ENCODE assay signal across 13 mouse cellular contexts in genomic region chr5:124208030-124208429, GRCm38 (mm10). TPM values are rescaled to one million over a fixed set of nuclear protein-coding genes. Genes with fewer than 3 reads are reported as not detected.
DNase-seq lines count a peak whose midpoint lies in the region; ATAC-seq and TF ChIP-seq lines count a peak whose summit lies in the region.
"Had no signal": no experiment of that assay in that cellular context is flagged by ENCODE, and none has a peak within 500 bp of the region (broad histone marks: within the 10 kb centered on the region; RNA-seq: fewer than 3 reads in every experiment).

No protein-coding gene starts in this region.

- no peak overlapping the region for H3K4me2 ChIP-seq in kidney, embryonic 15.5 days
- no peak overlapping the region for H3K4me2 ChIP-seq in kidney, embryonic 14.5 days (replicated peaks; ENCODE audit: low read depth, low read length)
- no peak overlapping the region for H3K4me2 ChIP-seq in midbrain, embryonic 11.5 days
- no peak overlapping the region for H3K4me2 ChIP-seq in stomach, postnatal 0 days (replicated peaks; ENCODE audit: low read depth)
- H3K4me2 ChIP-seq: lung, embryonic 14.5 days; midbrain, embryonic 13.5 days; neural tube, embryonic 12.5 days had no signal

- no peak for TF ChIP-seq CTCF in gastrocnemius, adult 2 months (IDR thresholded peaks at IDR 0.05)
- no peak for TF ChIP-seq CTCF in stomach, postnatal 0 days (IDR thresholded peaks at IDR 0.05; ENCODE audit: low read depth)

- H3K9me3 ChIP-seq in kidney, embryonic 15.5 days (replicated peaks): no peaks in the 10 kb centered on the region
- no peaks in the 10 kb centered on the region for H3K9me3 ChIP-seq in kidney, embryonic 14.5 days (ENCODE audit: control insufficient read depth, low read length)
- no peaks in the 10 kb centered on the region for H3K9me3 ChIP-seq in midbrain, embryonic 10.5 days (replicated peaks)
- no peaks in the 10 kb centered on the region for H3K9me3 ChIP-seq in midbrain, embryonic 11.5 days (ENCODE audit: control insufficient read depth, low read length)
- H3K9me3 ChIP-seq in stomach, postnatal 0 days (ENCODE audit: control insufficient read depth, low read length): no peaks in the 10 kb centered on the region
- H3K9me3 ChIP-seq: midbrain, embryonic 13.5 days; neural tube, embryonic 12.5 days had no signal

- peak overlapping the region; percentile 92 for H3K27ac ChIP-seq in gastrocnemius, adult 2 months
- H3K27ac ChIP-seq in kidney, embryonic 15.5 days: 0 out of 2 replicates have a peak overlapping the region, but pooled peaks have one; percentile 32
- no peak overlapping the region for H3K27ac ChIP-seq in kidney, embryonic 14.5 days (ENCODE audit: low read depth, low read length)
- peak overlapping the region; percentile 58; the same call in 1 of the 2 replicates for H3K27ac ChIP-seq in midbrain, embryonic 10.5 days (replicated peaks)
- no peak overlapping the region for H3K27ac ChIP-seq in midbrain, embryonic 11.5 days (ENCODE audit: low read depth, low read length)
- H3K27ac ChIP-seq in stomach, postnatal 0 days (replicated peaks): no peak overlapping the region
- H3K27ac ChIP-seq: midbrain, embryonic 13.5 days; neural tube, embryonic 12.5 days had no signal

- no peak overlapping the region for H3K4me3 ChIP-seq in gastrocnemius, adult 2 months
- H3K4me3 ChIP-seq in kidney, embryonic 15.5 days (replicated peaks): no peak overlapping the region
- no peak overlapping the region for H3K4me3 ChIP-seq in kidney, embryonic 14.5 days (ENCODE audit: low read length)
- no peak overlapping the region for H3K4me3 ChIP-seq in midbrain, embryonic 10.5 days
- no peak overlapping the region for H3K4me3 ChIP-seq in midbrain, embryonic 11.5 days (ENCODE audit: low read depth, low read length)
- no peak overlapping the region for H3K4me3 ChIP-seq in stomach, postnatal 0 days (ENCODE audit: low read depth, low read length)
- H3K4me3 ChIP-seq: midbrain, embryonic 13.5 days; neural tube, embryonic 12.5 days had no signal

- 0 out of 2 replicates have a peak, but pooled peaks cover under 1% of the 10 kb centered on the region for H3K36me3 ChIP-seq in kidney, embryonic 15.5 days
- no peaks in the 10 kb centered on the region for H3K36me3 ChIP-seq in kidney, embryonic 14.5 days (ENCODE audit: control insufficient read depth, insufficient read depth, low read length)
- H3K36me3 ChIP-seq in midbrain, embryonic 10.5 days: no peaks in the 10 kb centered on the region
- no peaks in the 10 kb centered on the region for H3K36me3 ChIP-seq in midbrain, embryonic 11.5 days (ENCODE audit: control insufficient read depth, insufficient read depth, low read length)
- H3K36me3 ChIP-seq in stomach, postnatal 0 days (ENCODE audit: control insufficient read depth, insufficient read depth, low read length): no peaks in the 10 kb centered on the region
- H3K36me3 ChIP-seq: midbrain, embryonic 13.5 days; neural tube, embryonic 12.5 days had no signal

- intact Hi-C loops in gastrocnemius, adult 2 months (cut with DNase I): loop anchor here (5.0 kb wide), 1 partner anchor 39 kb away; the partner anchor contains the start of gene Pitpnm2

- H3K9ac ChIP-seq in kidney, embryonic 15.5 days: no peak overlapping the region
- no peak overlapping the region for H3K9ac ChIP-seq in kidney, embryonic 14.5 days (ENCODE audit: low read depth, low read length)
- no peak overlapping the region for H3K9ac ChIP-seq in midbrain, embryonic 11.5 days (ENCODE audit: low read length)
- no peak overlapping the region for H3K9ac ChIP-seq in stomach, postnatal 0 days (ENCODE audit: low read length)
- H3K9ac ChIP-seq: lung, embryonic 14.5 days; midbrain, embryonic 13.5 days; neural tube, embryonic 12.5 days had no signal

- TF ChIP-seq EP300 in stomach, postnatal 0 days (optimal IDR thresholded peaks at IDR 0.05): no peak

- WGBS in kidney, embryonic 15.5 days: 60% methylated on average over 8 of the region's 8 CpGs
- 53% methylated on average over 8 of the region's 8 CpGs for WGBS in kidney, embryonic 14.5 days
- 87% methylated on average over 8 of the region's 8 CpGs for WGBS in midbrain, embryonic 10.5 days
- WGBS in midbrain, embryonic 11.5 days: 79% methylated on average over 8 of the region's 8 CpGs
- 62% methylated on average over 8 of the region's 8 CpGs for WGBS in stomach, postnatal 0 days

- peaks cover 63% of the 10 kb centered on the region for H3K4me1 ChIP-seq in kidney, embryonic 15.5 days
- H3K4me1 ChIP-seq in kidney, embryonic 14.5 days (ENCODE audit: control insufficient read depth, insufficient read depth, low read length): peaks cover 32% of the 10 kb centered on the region
- H3K4me1 ChIP-seq in midbrain, embryonic 10.5 days: peaks cover 58% of the 10 kb centered on the region
- H3K4me1 ChIP-seq in midbrain, embryonic 11.5 days (ENCODE audit: control insufficient read depth, insufficient read depth, low read length): peaks cover 6% of the 10 kb centered on the region; the same call in 1 of the 2 replicates
- H3K4me1 ChIP-seq in stomach, postnatal 0 days (replicated peaks; ENCODE audit: control insufficient read depth, insufficient read depth): peaks cover 13% of the 10 kb centered on the region

- no peak for ATAC-seq in kidney, embryonic 15.5 days (replicated peaks; ENCODE audit: low FRiP score)
- ATAC-seq in kidney, embryonic 14.5 days (ENCODE audit: low FRiP score, low TSS enrichment): no peak
- no peak for ATAC-seq in midbrain, embryonic 11.5 days (ENCODE audit: low FRiP score)
- peak; percentile 31; the same call in 1 of the 2 replicates for ATAC-seq in stomach, postnatal 0 days (ENCODE audit: low FRiP score, low TSS enrichment)
- ATAC-seq: midbrain, embryonic 13.5 days had no signal

- DNase-seq in gastrocnemius, adult 2 months: no peak
- DNase-seq in gastrocnemius, postnatal 4 days (ENCODE audit: low spot score in 2 of 2): no peak
- DNase-seq in midbrain, embryonic 10.5 days (ENCODE audit: low spot score): no peak
- DNase-seq in midbrain, embryonic 11.5 days (ENCODE audit: low spot score, missing footprints): no peak
- no peak for DNase-seq in stomach, postnatal 0 days (ENCODE audit: low spot score)
- DNase-seq: cerebellum, adult 9-10 months; kidney, adult 8-10 months; left cerebral cortex, postnatal 4 days; lung, embryonic 14.5 days had no signal

- no peaks in the 10 kb centered on the region for H3K27me3 ChIP-seq in kidney, embryonic 15.5 days
- no peaks in the 10 kb centered on the region for H3K27me3 ChIP-seq in kidney, embryonic 14.5 days (ENCODE audit: control insufficient read depth, insufficient read depth, low read length)
- H3K27me3 ChIP-seq in midbrain, embryonic 10.5 days (ENCODE audit: low read depth, poor library complexity, severe bottlenecking): no peaks in the 10 kb centered on the region
- H3K27me3 ChIP-seq in midbrain, embryonic 11.5 days (ENCODE audit: control insufficient read depth, insufficient read depth, low read length): no peaks in the 10 kb centered on the region
- no peaks in the 10 kb centered on the region for H3K27me3 ChIP-seq in stomach, postnatal 0 days (ENCODE audit: control insufficient read depth, insufficient read depth, low read length)
- H3K27me3 ChIP-seq: midbrain, embryonic 13.5 days; neural tube, embryonic 12.5 days had no signal

RNA-seq across cellular contexts. Expression of gene Pitpnm2, which starts 41.5 kb away (rescaled TPM):
- 10 to 100 TPM; 18.1 to 28.4 TPM for total RNA-seq in gastrocnemius, adult 2 months (2021)
- total RNA-seq in gastrocnemius, postnatal 4 days (2021): 10 to 100 TPM; 24.7 to 28.9 TPM
- polyA plus RNA-seq in kidney, embryonic 15.5 days (2015; fragmentation: Nextera tagmentation; extraction: Ambion mirVana): 3.5 and 3.6 TPM in 2 replicates
- polyA plus RNA-seq in kidney, embryonic 14.5 days (2014; fragmentation: Nextera tagmentation; extraction: Ambion mirVana): 5.1 and 7.0 TPM in 2 replicates
- 2.9 and 4.0 TPM in 2 replicates for polyA plus RNA-seq in midbrain, embryonic 10.5 days (2016; fragmentation: Nextera tagmentation; extraction: Ambion mirVana)
- 4.6 and 5.0 TPM in 2 replicates for polyA plus RNA-seq in midbrain, embryonic 11.5 days (2014; fragmentation: Nextera tagmentation; extraction: Ambion mirVana)
- 1.8 and 2.3 TPM in 2 replicates for polyA plus RNA-seq in stomach, postnatal 0 days (2015; fragmentation: Nextera tagmentation; extraction: Ambion mirVana)

Comparison
In these comparisons a context has a peak if more than half of its experiments do, and no peak if none do; other contexts are left out.
1. H3K27ac ChIP-seq: peak in gastrocnemius, adult 2 months (single experiment), kidney, embryonic 15.5 days (single experiment) and midbrain, embryonic 10.5 days (single experiment); none in kidney, embryonic 14.5 days (single experiment), midbrain, embryonic 11.5 days (single experiment) and stomach, postnatal 0 days (single experiment).